Mouse (Mus musculus): ENCODE measurements around the gene Atp8b2. TPM values are rescaled to one million over a fixed set of nuclear protein-coding genes. Genes with fewer than 3 reads are reported as not detected.

Atp8b2 gene
- polyA plus RNA-seq, 1 experiment from 2014 or later, result 12.8 TPM

DNA sequence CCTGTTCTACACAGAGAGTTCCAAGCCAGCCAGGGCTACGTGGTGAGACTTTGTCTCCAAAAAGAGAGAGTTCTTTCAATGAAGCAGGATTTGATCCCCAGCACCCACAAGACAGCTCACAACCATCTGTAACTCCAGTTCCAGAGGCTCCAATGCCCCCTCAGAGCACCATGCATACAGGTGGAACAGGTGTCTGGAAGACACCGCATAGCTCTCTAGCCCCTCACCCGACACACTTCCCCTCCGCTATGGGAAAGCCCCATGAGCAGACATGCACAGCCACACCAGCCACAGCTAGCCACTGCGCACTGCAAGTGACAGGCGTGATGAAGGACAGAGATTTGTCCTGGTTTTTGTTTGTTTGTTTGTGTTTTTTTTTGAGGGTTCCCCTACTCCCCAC, 54.5 kb downstream of the Atp8b2 start:
- Histone ChIP-seq H3K27ac (replicated peaks; ENCODE audit: low read depth, low read length) (no peak overlapping the region), H3K36me3 (ENCODE audit: control insufficient read depth, insufficient read depth, low read length) (no peaks in the 10 kb centered on the region), H3K9ac (ENCODE audit: low read length) (no peak overlapping the region), H3K4me3 (ENCODE audit: low read depth, low read length) (no peak overlapping the region), H3K27me3 (ENCODE audit: control insufficient read depth, insufficient read depth, low read length) (peaks cover 17% of the 10 kb centered on the region), H3K9me3 (ENCODE audit: control insufficient read depth, low read length) (no peaks in the 10 kb centered on the region), H3K4me2 (ENCODE audit: low read depth, severe bottlenecking) (no peak overlapping the region), H3K4me1 (ENCODE audit: control insufficient read depth, insufficient read depth, low read length) (peaks cover 10% of the 10 kb centered on the region; the same call in 1 of the 2 replicates)
- DNase-seq (ENCODE audit: low spot score) (no peak), ATAC-seq (ENCODE audit: insufficient number of reproducible peaks, low FRiP score, low TSS enrichment, low read depth) (no peak)
- WGBS, result 73% methylated on average over 6 of the region's 6 CpGs

DNA sequence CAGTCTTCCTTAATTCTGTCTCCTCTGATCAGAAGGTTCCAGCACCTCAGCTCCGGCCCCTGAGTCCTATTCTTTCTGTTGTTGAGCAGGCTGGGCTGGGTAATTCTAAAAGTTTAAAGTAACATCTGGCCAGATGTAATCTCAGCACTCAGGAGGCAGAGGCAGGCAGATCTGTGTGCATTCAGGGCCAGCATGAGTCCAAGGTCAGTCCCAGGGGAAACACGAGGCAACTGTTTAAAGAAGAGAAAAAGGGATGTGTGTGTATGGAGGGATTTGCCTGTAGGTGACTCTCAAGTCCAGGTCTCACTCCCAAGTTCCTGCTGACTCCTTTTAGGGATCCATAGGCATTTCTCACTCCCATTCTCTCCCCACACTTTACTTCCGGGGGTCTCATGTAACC, 55.5 kb downstream of the Atp8b2 start:
- Histone ChIP-seq H3K27ac (replicated peaks; ENCODE audit: low read depth, low read length) (no peak overlapping the region), H3K27me3 (ENCODE audit: control insufficient read depth, insufficient read depth, low read length) (peaks cover 9% of the 10 kb centered on the region), H3K4me3 (ENCODE audit: low read depth, low read length) (no peak overlapping the region), H3K36me3 (ENCODE audit: control insufficient read depth, insufficient read depth, low read length) (no peaks in the 10 kb centered on the region), H3K9ac (ENCODE audit: low read length) (no peak overlapping the region), H3K9me3 (ENCODE audit: control insufficient read depth, low read length) (no peaks in the 10 kb centered on the region), H3K4me2 (ENCODE audit: low read depth, severe bottlenecking) (no peak overlapping the region), H3K4me1 (ENCODE audit: control insufficient read depth, insufficient read depth, low read length) (peaks cover 5% of the 10 kb centered on the region; the same call in 1 of the 2 replicates)
- DNase-seq (ENCODE audit: low spot score) (no peak), ATAC-seq (ENCODE audit: insufficient number of reproducible peaks, low FRiP score, low TSS enrichment, low read depth) (no peak)
- 85% methylated on average over 3 of the region's 3 CpGs for WGBS

DNA sequence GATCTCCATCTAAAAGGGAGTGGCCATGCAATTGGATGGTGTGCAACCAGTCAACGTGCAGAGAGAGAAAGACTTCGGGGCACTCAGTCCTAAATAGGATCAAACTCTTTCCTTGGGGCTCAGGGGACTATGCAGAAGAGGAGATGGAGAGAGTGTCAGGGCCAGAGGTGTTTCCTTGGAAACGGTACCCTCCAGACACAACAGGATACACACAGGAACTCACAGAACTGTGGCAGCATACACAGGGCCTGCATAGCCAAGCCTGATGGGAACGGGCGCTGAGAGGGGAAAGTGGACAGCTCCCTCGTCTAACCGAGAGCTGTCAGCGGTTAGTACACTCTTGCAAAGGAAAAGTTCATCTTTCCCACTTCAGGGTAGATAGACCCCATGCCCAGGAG, 63.8 kb downstream of the Atp8b2 start:
- H3K36me3 ChIP-seq (ENCODE audit: control insufficient read depth, insufficient read depth, low read length), result no peaks in the 10 kb centered on the region
- ATAC-seq (ENCODE audit: insufficient number of reproducible peaks, low FRiP score, low TSS enrichment, low read depth) (no peak), DNase-seq (ENCODE audit: low spot score) (no peak)
- no peaks in the 10 kb centered on the region for H3K27me3 ChIP-seq (ENCODE audit: control insufficient read depth, insufficient read depth, low read length)
- no peaks in the 10 kb centered on the region for H3K9me3 ChIP-seq (ENCODE audit: control insufficient read depth, low read length)
- H3K9ac ChIP-seq (ENCODE audit: low read length), result no peak overlapping the region
- WGBS, result 68% methylated on average over 8 of the region's 8 CpGs
- H3K4me2 ChIP-seq (ENCODE audit: low read depth, severe bottlenecking), result no peak overlapping the region
- H3K27ac ChIP-seq (replicated peaks; ENCODE audit: low read depth, low read length), result no peak overlapping the region
- H3K4me3 ChIP-seq (ENCODE audit: low read depth, low read length), result no peak overlapping the region
- no peaks in the 10 kb centered on the region for H3K4me1 ChIP-seq (ENCODE audit: control insufficient read depth, insufficient read depth, low read length)

DNA sequence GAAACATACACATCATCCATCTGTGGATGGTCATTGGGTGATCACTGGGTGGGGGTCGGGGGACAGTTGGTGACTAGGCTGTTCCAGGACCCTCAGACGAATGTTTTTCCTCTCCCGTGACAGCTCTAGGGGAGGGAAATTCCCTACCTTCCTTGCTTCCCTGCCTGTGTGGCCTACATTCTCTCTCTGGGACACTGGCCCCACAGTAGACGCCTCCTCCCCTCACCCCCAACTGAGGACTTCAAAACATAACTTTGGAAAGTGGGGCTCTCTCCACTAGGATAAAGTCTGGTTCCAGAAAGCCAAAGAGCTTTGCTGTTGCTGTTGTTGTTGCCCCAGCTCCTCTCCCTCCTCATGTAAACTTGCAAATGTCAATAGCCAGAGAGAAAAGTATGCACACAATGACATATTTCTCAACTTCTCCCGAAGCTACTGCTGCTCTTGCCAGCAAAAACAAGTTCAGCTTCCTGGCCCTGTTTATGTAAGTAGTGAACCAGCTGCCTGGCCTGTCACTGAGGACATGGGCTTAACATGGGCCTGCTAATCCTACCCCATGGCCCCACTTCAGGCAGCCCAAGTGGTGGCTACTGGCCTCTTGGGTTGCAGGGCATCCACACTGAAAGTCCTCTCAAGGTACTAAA, 64.3 kb downstream of the Atp8b2 start:
- DNase-seq (ENCODE audit: low spot score), result no peak
- Histone ChIP-seq H3K27me3 (ENCODE audit: control insufficient read depth, insufficient read depth, low read length) (no peaks in the 10 kb centered on the region), H3K27ac (replicated peaks; ENCODE audit: low read depth, low read length) (no peak overlapping the region; the same call in 1 of the 2 replicates), H3K9me3 (ENCODE audit: control insufficient read depth, low read length) (no peaks in the 10 kb centered on the region), H3K36me3 (ENCODE audit: control insufficient read depth, insufficient read depth, low read length) (no peaks in the 10 kb centered on the region), H3K4me3 (ENCODE audit: low read depth, low read length) (no peak overlapping the region), H3K4me1 (ENCODE audit: control insufficient read depth, insufficient read depth, low read length) (no peaks in the 10 kb centered on the region), H3K9ac (ENCODE audit: low read length) (no peak overlapping the region), H3K4me2 (ENCODE audit: low read depth, severe bottlenecking) (no peak overlapping the region)
- no peak for ATAC-seq (ENCODE audit: insufficient number of reproducible peaks, low FRiP score, low TSS enrichment, low read depth)
- 70% methylated on average over 5 of the region's 5 CpGs for WGBS

DNA sequence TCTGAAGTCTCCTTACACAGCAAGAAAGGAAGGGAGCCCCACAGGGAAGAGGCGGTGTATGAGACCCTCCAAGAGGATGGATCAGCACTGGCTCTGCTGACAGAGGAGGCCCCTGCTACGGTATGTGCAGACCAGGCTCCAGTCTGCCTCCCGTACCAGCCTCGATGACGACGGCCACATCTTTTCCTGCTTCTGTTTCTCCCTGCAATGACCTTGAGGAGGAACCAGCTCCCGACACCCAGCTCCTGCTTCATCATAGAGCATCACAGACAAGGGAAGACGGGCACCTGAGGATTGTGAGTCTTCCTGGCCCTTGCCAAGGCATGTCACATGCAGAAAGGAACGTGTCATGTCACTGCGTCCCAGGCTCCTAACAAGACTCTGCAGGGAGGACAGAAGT, 65.3 kb downstream of the Atp8b2 start:
- no peak overlapping the region for H3K27ac ChIP-seq (replicated peaks; ENCODE audit: low read depth, low read length)
- no peak overlapping the region for H3K9ac ChIP-seq (ENCODE audit: low read length)
- no peaks in the 10 kb centered on the region for H3K27me3 ChIP-seq (ENCODE audit: control insufficient read depth, insufficient read depth, low read length)
- ATAC-seq (ENCODE audit: insufficient number of reproducible peaks, low FRiP score, low TSS enrichment, low read depth) (no peak), DNase-seq (ENCODE audit: low spot score) (no peak)
- H3K4me2 ChIP-seq (ENCODE audit: low read depth, severe bottlenecking), result no peak overlapping the region
- 74% methylated on average over 10 of the region's 10 CpGs for WGBS
- H3K36me3 ChIP-seq (ENCODE audit: control insufficient read depth, insufficient read depth, low read length), result no peaks in the 10 kb centered on the region
- H3K4me3 ChIP-seq (ENCODE audit: low read depth, low read length), result no peak overlapping the region
- H3K9me3 ChIP-seq (ENCODE audit: control insufficient read depth, low read length), result no peaks in the 10 kb centered on the region
- H3K4me1 ChIP-seq (ENCODE audit: control insufficient read depth, insufficient read depth, low read length), result no peaks in the 10 kb centered on the region

DNA sequence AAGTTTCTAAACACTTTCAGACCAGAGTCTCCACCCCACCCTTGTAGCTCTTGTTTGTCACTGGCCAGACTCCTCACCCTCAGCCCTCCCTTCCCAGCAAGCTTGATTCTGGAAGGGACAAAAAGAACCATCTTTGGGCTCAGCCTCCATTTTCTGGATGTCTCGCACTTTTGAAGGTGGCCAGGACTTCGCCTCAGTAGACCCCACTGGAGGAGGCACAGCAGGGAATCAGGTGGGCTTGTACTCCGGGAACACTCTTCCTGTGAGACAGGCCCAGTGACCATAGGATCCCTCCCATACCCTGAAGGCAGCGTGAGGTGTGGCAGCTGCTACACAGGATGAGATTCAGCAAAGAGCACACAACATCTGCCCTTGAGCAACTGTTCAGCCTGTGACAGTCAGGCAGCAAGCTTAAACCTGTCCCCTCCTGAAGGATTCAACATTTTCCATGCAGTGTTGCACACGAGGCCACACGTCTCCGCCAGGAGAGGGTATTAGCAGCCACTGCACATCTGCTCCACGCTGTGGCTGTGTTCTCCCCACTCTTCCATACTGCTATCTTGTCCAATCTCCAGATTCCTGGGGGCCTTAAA, 66.0 kb downstream of the Atp8b2 start:
- no peak for DNase-seq (ENCODE audit: low spot score)
- H3K4me2 ChIP-seq (ENCODE audit: low read depth, severe bottlenecking), result no peak overlapping the region
- H3K36me3 ChIP-seq (ENCODE audit: control insufficient read depth, insufficient read depth, low read length), result no peaks in the 10 kb centered on the region
- H3K27ac ChIP-seq (replicated peaks; ENCODE audit: low read depth, low read length), result no peak overlapping the region
- no peaks in the 10 kb centered on the region for H3K27me3 ChIP-seq (ENCODE audit: control insufficient read depth, insufficient read depth, low read length)
- ATAC-seq (ENCODE audit: insufficient number of reproducible peaks, low FRiP score, low TSS enrichment, low read depth), result no peak
- no peaks in the 10 kb centered on the region for H3K4me1 ChIP-seq (ENCODE audit: control insufficient read depth, insufficient read depth, low read length)
- H3K9me3 ChIP-seq (ENCODE audit: control insufficient read depth, low read length), result no peaks in the 10 kb centered on the region
- no peak overlapping the region for H3K9ac ChIP-seq (ENCODE audit: low read length)
- 77% methylated on average over 8 of the region's 8 CpGs for WGBS
- no peak overlapping the region for H3K4me3 ChIP-seq (ENCODE audit: low read depth, low read length)

DNA sequence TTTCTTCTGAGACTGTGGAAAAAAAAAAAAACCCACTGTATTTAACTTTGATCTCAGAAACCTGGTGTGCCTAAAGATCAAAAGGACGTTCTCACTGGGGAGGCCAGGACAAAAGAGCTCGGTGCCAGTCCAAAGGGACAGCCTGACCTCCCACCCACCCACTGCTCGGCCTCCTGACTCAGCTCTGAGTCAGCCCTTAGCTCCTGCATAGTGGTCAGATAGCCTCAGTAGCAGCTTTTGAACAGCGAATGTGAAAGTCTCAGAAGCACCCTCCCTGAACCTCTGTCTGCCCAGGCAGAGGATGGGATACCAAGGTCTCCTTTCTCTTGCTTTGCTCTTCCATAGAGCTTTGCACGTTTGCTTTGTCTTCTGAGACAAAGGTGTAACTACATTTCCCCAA, 66.7 kb downstream of the Atp8b2 start:
- Histone ChIP-seq H3K27me3 (ENCODE audit: control insufficient read depth, insufficient read depth, low read length) (no peaks in the 10 kb centered on the region), H3K4me3 (ENCODE audit: low read depth, low read length) (no peak overlapping the region), H3K36me3 (ENCODE audit: control insufficient read depth, insufficient read depth, low read length) (no peaks in the 10 kb centered on the region), H3K9me3 (ENCODE audit: control insufficient read depth, low read length) (no peaks in the 10 kb centered on the region), H3K9ac (ENCODE audit: low read length) (no peak overlapping the region), H3K4me1 (ENCODE audit: control insufficient read depth, insufficient read depth, low read length) (no peaks in the 10 kb centered on the region), H3K27ac (replicated peaks; ENCODE audit: low read depth, low read length) (no peak overlapping the region), H3K4me2 (ENCODE audit: low read depth, severe bottlenecking) (no peak overlapping the region)
- no peak for ATAC-seq (ENCODE audit: insufficient number of reproducible peaks, low FRiP score, low TSS enrichment, low read depth)
- 26% methylated on average over 5 of the region's 5 CpGs for WGBS
- DNase-seq (ENCODE audit: low spot score), result no peak

DNA sequence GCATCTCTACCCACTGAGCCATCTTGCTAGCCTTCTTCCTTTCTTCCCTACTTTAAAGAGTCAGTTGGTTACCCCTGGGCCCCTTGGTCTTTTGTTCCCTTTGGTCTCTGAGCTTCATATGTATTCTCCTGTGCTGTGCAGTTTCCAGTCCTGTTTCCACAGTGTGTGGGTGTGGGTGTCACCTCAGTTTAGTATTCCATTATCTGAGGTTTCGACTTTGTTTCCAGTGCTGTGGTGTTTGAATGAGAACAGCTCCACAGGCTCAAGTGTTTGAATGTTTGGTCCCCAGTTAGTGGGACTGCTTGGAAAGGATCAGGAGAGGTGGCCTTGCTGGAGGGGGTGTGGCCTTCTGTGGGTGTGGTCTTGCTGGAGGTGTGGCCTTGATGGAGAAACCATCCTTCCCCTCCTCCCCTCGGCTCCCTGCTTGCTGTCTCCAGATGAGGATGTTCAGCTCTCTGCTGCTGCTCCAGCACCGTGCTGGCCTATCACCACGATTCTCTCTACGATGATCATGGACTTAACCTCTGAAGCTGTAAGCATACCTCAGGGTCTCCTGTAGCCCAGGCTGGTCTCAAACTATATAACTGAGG, 70.7 kb downstream of the Atp8b2 start:
- Histone ChIP-seq H3K27ac (replicated peaks; ENCODE audit: low read depth, low read length) (no peak overlapping the region), H3K36me3 (ENCODE audit: control insufficient read depth, insufficient read depth, low read length) (no peaks in the 10 kb centered on the region), H3K4me3 (ENCODE audit: low read depth, low read length) (no peak overlapping the region), H3K4me2 (ENCODE audit: low read depth, severe bottlenecking) (no peak overlapping the region), H3K4me1 (ENCODE audit: control insufficient read depth, insufficient read depth, low read length) (peaks cover 5% of the 10 kb centered on the region), H3K9me3 (ENCODE audit: control insufficient read depth, low read length) (no peaks in the 10 kb centered on the region), H3K9ac (ENCODE audit: low read length) (no peak overlapping the region), H3K27me3 (ENCODE audit: control insufficient read depth, insufficient read depth, low read length) (no peaks in the 10 kb centered on the region)
- 86% methylated on average over 5 of the region's 5 CpGs for WGBS
- ATAC-seq (ENCODE audit: insufficient number of reproducible peaks, low FRiP score, low TSS enrichment, low read depth), result no peak
- DNase-seq (ENCODE audit: low spot score), result no peak
